Mouse (Mus musculus) MEL (cell line): ENCODE data around the gene Pcnx2. TPM values are rescaled to one million over a fixed set of nuclear protein-coding genes. Genes with fewer than 3 reads are reported as not detected.

Source experiments
- DNase-seq: peaks from one replicate; pipeline ENCODE4 v3.0.0; 2011; ENCODE audit warnings: low read depth, low spot score
- H3K27ac ChIP-seq: 2 replicates; pipeline ENCODE4 v1.5.1; 2012; ENCODE audit warnings: low read depth, mild to moderate bottlenecking, control low read depth, low read length, moderate library complexity; ENCODE audit not compliant: control insufficient read depth
- H3K27me3 ChIP-seq, 2 experiments: fragments of 150-350 bp in 1 of 2; sonication (generic) in 1 of 2; 2 replicates each; pipeline ENCODE4 v1.6.1; 2012; ENCODE audit warnings: low read length in 2 of 2, mild to moderate bottlenecking in 2 of 2, improper control_type of control experiment in 1 of 2, moderate library complexity in 1 of 2; ENCODE audit not compliant: insufficient read depth in 2 of 2, control insufficient read depth in 1 of 2
- H3K36me3 ChIP-seq, 2 experiments: 2 replicates each; pipeline ENCODE4 v1.6.1; 2012 to 2014; ENCODE audit warnings: low read length in 2 of 2, improper control_type of control experiment in 1 of 2, inconsistent platforms in 1 of 2, mild to moderate bottlenecking in 1 of 2; ENCODE audit not compliant: insufficient read depth in 2 of 2, control insufficient read depth in 1 of 2
- H3K4me1 ChIP-seq, 2 experiments: fragments of 150-350 bp in 1 of 2; sonication (generic) in 1 of 2; 2 replicates each; pipeline ENCODE4 v1.6.1; 2012; ENCODE audit warnings: low read length in 2 of 2, improper control_type of control experiment in 1 of 2, mild to moderate bottlenecking in 1 of 2; ENCODE audit not compliant: insufficient read depth in 2 of 2, control insufficient read depth in 1 of 2
- H3K4me3 ChIP-seq, 2 experiments: fragments of 150-350 bp in 1 of 2; sonication (generic) in 1 of 2; 2 replicates each; pipeline ENCODE4 v1.5.1; 2012; ENCODE audit warnings: low read depth in 2 of 2, low read length in 2 of 2, mild to moderate bottlenecking in 2 of 2, moderate library complexity in 2 of 2, control low read depth in 1 of 2, improper control_type of control experiment in 1 of 2; ENCODE audit not compliant: control insufficient read depth in 1 of 2, insufficient read depth in 1 of 2
- H3K79me2 ChIP-seq: 2 replicates; pipeline ENCODE4 v1.6.1; 2012; ENCODE audit warnings: mild to moderate bottlenecking, low read length, moderate library complexity; ENCODE audit not compliant: control insufficient read depth, poor library complexity, insufficient read depth
- H3K9ac ChIP-seq: 2 replicates; pipeline ENCODE4 v1.6.1; 2012; ENCODE audit warnings: low read depth, mild to moderate bottlenecking, control low read depth, low read length, moderate library complexity; ENCODE audit not compliant: control insufficient read depth, poor library complexity, severe bottlenecking
- H3K9me3 ChIP-seq: fragments of 150-350 bp; sonication (generic); replicated peaks from 2 replicates; pipeline ENCODE4 v1.6.1; 2012; ENCODE audit warnings: mild to moderate bottlenecking, low read length, improper control_type of control experiment, moderate library complexity; ENCODE audit not compliant: insufficient read depth
- BHLHE40 ChIP-seq: IDR thresholded peaks from 2 replicates; pipeline ENCODE4 v1.6.1; 2012; ENCODE audit warnings: low read depth, mild to moderate bottlenecking, inconsistent platforms, low read length, improper control_type of control experiment, borderline replicate concordance
- CHD1 ChIP-seq: IDR thresholded peaks from 2 replicates; pipeline ENCODE4 v1.6.1; 2012; ENCODE audit warnings: low read depth, mild to moderate bottlenecking, inconsistent platforms, low read length, improper control_type of control experiment
- CTCF ChIP-seq, 3 experiments: IDR thresholded peaks in 2 of 3; conservative IDR thresholded peaks in 1 of 3; 2 replicates each; pipeline ENCODE4 v1.5.1; 2011 to 2012; ENCODE audit warnings: low read length in 3 of 3, low read depth in 2 of 3, mild to moderate bottlenecking in 2 of 3, improper control_type of control experiment in 1 of 3, inconsistent platforms in 1 of 3, mixed read lengths in 1 of 3, moderate library complexity in 1 of 3; ENCODE audit not compliant: control insufficient read depth in 1 of 3, insufficient read depth in 1 of 3, poor library complexity in 1 of 3, severe bottlenecking in 1 of 3
- EP300 ChIP-seq, 2 experiments: IDR thresholded peaks; 2 replicates each; pipeline ENCODE4 v1.6.1; 2011; ENCODE audit warnings: improper control_type of control experiment in 2 of 2, low read length in 2 of 2, low read depth in 1 of 2, mild to moderate bottlenecking in 1 of 2
- ETS1 ChIP-seq: IDR thresholded peaks from 2 replicates; pipeline ENCODE4 v1.6.1; 2012; ENCODE audit warnings: low read depth, mild to moderate bottlenecking, inconsistent platforms, low read length, improper control_type of control experiment, moderate library complexity
- GABPA ChIP-seq: IDR thresholded peaks from 2 replicates; pipeline ENCODE4 v1.6.1; 2012; ENCODE audit warnings: low read depth, mild to moderate bottlenecking, inconsistent platforms, low read length, improper control_type of control experiment, moderate library complexity
- HCFC1 ChIP-seq: IDR thresholded peaks from 2 replicates; pipeline ENCODE4 v1.6.1; 2012; ENCODE audit warnings: low read depth, mild to moderate bottlenecking, inconsistent platforms, low read length, improper control_type of control experiment, moderate library complexity
- MAFK ChIP-seq: IDR thresholded peaks from 2 replicates; pipeline ENCODE4 v1.6.1; 2011; ENCODE audit warnings: low read depth, mild to moderate bottlenecking, low read length, improper control_type of control experiment, borderline replicate concordance
- MYB ChIP-seq: IDR thresholded peaks from 2 replicates; pipeline ENCODE4 v1.6.1; 2011; ENCODE audit warnings: mild to moderate bottlenecking, low read depth, low read length, improper control_type of control experiment
- NELFE ChIP-seq: IDR thresholded peaks from 2 replicates; pipeline ENCODE4 v1.6.1; 2011; ENCODE audit warnings: low read depth, low read length, improper control_type of control experiment
- POLR2AphosphoS5 ChIP-seq: IDR thresholded peaks from 2 replicates; pipeline ENCODE4 v1.6.1; 2012; ENCODE audit warnings: low read depth, borderline replicate concordance, mild to moderate bottlenecking, inconsistent platforms, low read length, moderate library complexity, mixed read lengths
- RCOR1 ChIP-seq: IDR thresholded peaks from 2 replicates; pipeline ENCODE4 v1.6.1; 2012; ENCODE audit warnings: low read depth, mild to moderate bottlenecking, inconsistent platforms, low read length, improper control_type of control experiment
- SMC3 ChIP-seq: IDR thresholded peaks from 2 replicates; pipeline ENCODE4 v1.6.1; 2011; ENCODE audit warnings: low read depth, low read length, improper control_type of control experiment
- TAL1 ChIP-seq: IDR thresholded peaks from 2 replicates; pipeline ENCODE4 v1.6.1; 2012; ENCODE audit warnings: mild to moderate bottlenecking, inconsistent platforms, low read length, moderate library complexity, mixed read lengths
- TBP ChIP-seq: IDR thresholded peaks from 2 replicates; pipeline ENCODE4 v1.8.0; 2011; ENCODE audit warnings: low read depth, low read length, improper control_type of control experiment
- UBTF ChIP-seq: IDR thresholded peaks from 2 replicates; pipeline ENCODE4 v1.6.1; 2012; ENCODE audit warnings: low read depth, mild to moderate bottlenecking, inconsistent platforms, low read length, improper control_type of control experiment, moderate library complexity, borderline replicate concordance; ENCODE audit not compliant: insufficient read depth
- USF1 ChIP-seq: IDR thresholded peaks from 2 replicates; pipeline ENCODE4 v1.6.1; 2014; ENCODE audit warnings: low read depth, mild to moderate bottlenecking, inconsistent platforms, low read length, improper control_type of control experiment, moderate library complexity
- ZMIZ1 ChIP-seq: IDR thresholded peaks from 2 replicates; pipeline ENCODE4 v1.6.1; 2012; ENCODE audit warnings: low read depth, mild to moderate bottlenecking, inconsistent platforms, low read length, improper control_type of control experiment, moderate library complexity
- polyA plus RNA-seq, 2 experiments: library from polyadenylated mRNA; stranded (reverse) in 1 of 2; unstranded in 1 of 2; fragments of >175 nt in 1 of 2; fragments of >200 nt in 1 of 2; gene quantifications; 2 replicates each; pipeline versions ENCODE4 v1.2.1 to v1.2.4; 2012; ENCODE audit warnings: low replicate concordance in 2 of 2, low read depth in 1 of 2; ENCODE audit not compliant: insufficient read length in 2 of 2, insufficient read depth in 1 of 2, missing spikeins in 1 of 2
- total RNA-seq: library from RNA; depleted of rRNA; stranded (reverse); fragments of 300-350 nt; gene quantifications from 2 replicates; pipeline ENCODE4 v1.2.3, GENCODE M21; 2012

Pcnx2 gene
- total and polyA plus RNA-seq, 3 experiments: 0.04 TPM; not detected in 2

- Histone ChIP-seq H3K36me3 (no peaks in the 10 kb centered on the region), H3K27me3 (no peaks in the 10 kb centered on the region), H3K27ac (no peak overlapping the region), H3K9ac (no peak overlapping the region), H3K4me1 (no peaks in the 10 kb centered on the region)
- DNase-seq: no peak
- no peak for TF ChIP-seq TAL1
- no peak for TF ChIP-seq BHLHE40
- TF ChIP-seq NELFE: no peak
- TF ChIP-seq UBTF: no peak
- TF ChIP-seq POLR2AphosphoS5: no peak
- TF ChIP-seq, all 39 proteins: peak for 0
- H3K79me2 ChIP-seq: no peaks in the 10 kb centered on the region
- H3K4me3 ChIP-seq: no peak overlapping the region
- no peaks in the 10 kb centered on the region for H3K9me3 ChIP-seq
Observed at GRCm38 (mm10) chr8:125854379-125854778, 43.7 kb downstream of the Pcnx2 start.

- TF ChIP-seq ZMIZ1 (no peak), CHD1 (no peak), HCFC1 (no peak), TBP (no peak), SMC3 (no peak), EP300 (IDR thresholded peaks at IDR 0.05; ENCODE audit: low read depth in 1 of 2, low read length in 2 of 2) (no peak), RCOR1 (no peak), ETS1 (no peak), MAFK (no peak), MYB (no peak), USF1 (no peak), POLR2AphosphoS5 (no peak), CTCF (IDR thresholded peaks at IDR 0.05 in 2 of 3, conservative IDR thresholded peaks at IDR 0.05 in 1 of 3; ENCODE audit: control insufficient read depth in 1 of 3, insufficient read depth in 1 of 3, low read depth in 2 of 3, low read length in 3 of 3, poor library complexity in 1 of 3, severe bottlenecking in 1 of 3) (no peak), GABPA (no peak)
- no peak for DNase-seq
- no peaks in the 10 kb centered on the region for H3K79me2 ChIP-seq
- no peak overlapping the region for H3K4me3 ChIP-seq
- no peaks in the 10 kb centered on the region for H3K36me3 ChIP-seq
- no peaks in the 10 kb centered on the region for H3K4me1 ChIP-seq
- no peaks in the 10 kb centered on the region for H3K9me3 ChIP-seq
- no peaks in the 10 kb centered on the region for H3K27me3 ChIP-seq
- no peak overlapping the region for H3K9ac ChIP-seq
- no peak overlapping the region for H3K27ac ChIP-seq
Observed at GRCm38 (mm10) chr8:125853300-125853699, 44.8 kb downstream of the Pcnx2 start.
